Mouse (Mus musculus) lung, embryonic 15.5 days (tissue): ENCODE measurements around the gene Tmc2. TPM values are rescaled to one million over a fixed set of nuclear protein-coding genes. Genes with fewer than 3 reads are reported as not detected.
A peak's percentile ranks its signal among the peaks of the same experiment; 100 is the strongest.

ENCODE experiments used
- ATAC-seq: fragments of 200-750 bp; cut with Nextera tagmentation; 2 replicates; pipeline ENCODE4 v1.8.0; 2017; ENCODE audit warnings: moderate number of reproducible peaks, borderline replicate concordance; ENCODE audit not compliant: low FRiP score, low TSS enrichment; ENCODE audit errors: extremely low read depth
- H3K27ac ChIP-seq: fragments of 300-500 bp; sonication (generic); 2 replicates; pipeline ENCODE4 v1.5.1; 2015; ENCODE audit warnings: moderate library complexity, mild to moderate bottlenecking, inconsistent platforms
- H3K27me3 ChIP-seq: fragments of 300-500 bp; sonication (generic); 2 replicates; pipeline ENCODE4 v1.6.1; 2015; ENCODE audit warnings: inconsistent platforms
- H3K36me3 ChIP-seq: fragments of 300-500 bp; sonication (generic); 2 replicates; pipeline ENCODE4 v1.6.1; 2015; ENCODE audit warnings: inconsistent platforms
- H3K4me1 ChIP-seq: fragments of 300-500 bp; sonication (generic); 2 replicates; pipeline ENCODE4 v1.6.1; 2015; ENCODE audit warnings: inconsistent platforms
- H3K4me2 ChIP-seq: fragments of 300-500 bp; sonication (generic); 2 replicates; pipeline ENCODE4 v1.6.1; 2015; ENCODE audit warnings: inconsistent platforms, mild to moderate bottlenecking, moderate library complexity
- H3K4me3 ChIP-seq: fragments of 300-500 bp; sonication (generic); 2 replicates; pipeline ENCODE4 v1.5.1; 2015; ENCODE audit warnings: mild to moderate bottlenecking, inconsistent platforms
- H3K9ac ChIP-seq: fragments of 300-500 bp; sonication (generic); 2 replicates; pipeline ENCODE4 v1.6.1; 2015; ENCODE audit warnings: inconsistent platforms
- H3K9me3 ChIP-seq: fragments of 300-500 bp; sonication (generic); 2 replicates; pipeline ENCODE4 v1.6.1; 2016; ENCODE audit warnings: inconsistent platforms
- WGBS: fragments of 180-500 bp; shearing (Covaris S2); methylation state at CpG from one replicate; pipeline ENCODE4 v1.1.7; 2015; 5-methylcytosine and 5-hydroxymethylcytosine counted together
- polyA plus RNA-seq: library from polyadenylated mRNA; unstranded; fragments of >200 nt; fragmentation: Nextera tagmentation; extraction: Ambion mirVana; gene quantifications from 2 replicates; pipeline ENCODE4 v1.2.1, GENCODE M21; 2015

Tmc2 gene
- polyA plus RNA-seq, 1 experiment from 2014 or later, result not detected

DNA sequence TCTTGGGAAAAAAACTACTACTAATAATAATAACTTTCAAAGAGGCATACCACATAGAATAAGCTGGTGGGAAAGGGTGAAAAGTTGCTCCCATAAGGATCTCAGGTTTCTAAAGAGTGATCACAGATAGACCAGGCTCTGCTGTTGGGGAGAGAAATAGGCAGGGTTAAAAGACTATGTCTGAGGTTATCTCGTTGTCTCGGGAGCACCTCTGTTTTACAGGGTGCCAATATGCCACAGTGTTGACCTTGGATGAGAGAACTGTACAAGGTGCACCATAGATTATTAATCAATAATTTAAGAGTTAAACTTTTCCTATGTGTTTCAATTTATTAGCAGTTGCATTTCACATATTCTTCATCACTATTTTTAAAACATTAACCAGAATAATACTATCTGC lies 66.9 kb downstream of the Tmc2 start:
- no peak for ATAC-seq
- no peak overlapping the region for H3K27ac ChIP-seq
- 74% methylated on average over 2 of the region's 2 CpGs for WGBS
- no peak overlapping the region for H3K4me2 ChIP-seq
- H3K9me3 ChIP-seq, result no peaks in the 10 kb centered on the region
- no peak overlapping the region for H3K9ac ChIP-seq
- H3K36me3 ChIP-seq, result no peaks in the 10 kb centered on the region
- H3K27me3 ChIP-seq, result no peaks in the 10 kb centered on the region
- no peak overlapping the region for H3K4me3 ChIP-seq
- no peaks in the 10 kb centered on the region for H3K4me1 ChIP-seq

DNA sequence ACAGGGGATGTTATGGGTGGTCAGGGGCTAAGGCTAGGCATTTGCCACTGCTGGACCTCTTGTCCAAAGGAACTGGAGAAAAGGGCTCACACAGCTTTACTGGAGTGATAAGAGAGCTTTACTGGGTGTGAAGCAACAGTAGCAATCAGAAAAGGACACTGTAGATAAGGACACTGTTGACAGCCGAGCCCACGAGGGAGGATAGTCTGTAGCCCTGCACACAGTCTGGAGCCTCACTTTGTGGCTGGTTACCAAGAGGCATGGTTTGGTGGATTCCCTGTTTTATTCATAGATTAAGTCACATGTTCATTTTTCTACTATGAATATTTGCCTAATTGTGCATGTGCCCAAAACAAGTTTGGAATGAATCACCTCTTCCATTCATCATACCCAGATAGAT lies 67.4 kb downstream of the Tmc2 start:
- Histone ChIP-seq H3K36me3 (no peaks in the 10 kb centered on the region), H3K9me3 (no peaks in the 10 kb centered on the region), H3K4me1 (no peaks in the 10 kb centered on the region), H3K4me3 (no peak overlapping the region), H3K9ac (no peak overlapping the region), H3K27me3 (no peaks in the 10 kb centered on the region), H3K4me2 (no peak overlapping the region), H3K27ac (no peak overlapping the region)
- 35% methylated on average over 2 of the region's 2 CpGs for WGBS
- ATAC-seq, result no peak

DNA sequence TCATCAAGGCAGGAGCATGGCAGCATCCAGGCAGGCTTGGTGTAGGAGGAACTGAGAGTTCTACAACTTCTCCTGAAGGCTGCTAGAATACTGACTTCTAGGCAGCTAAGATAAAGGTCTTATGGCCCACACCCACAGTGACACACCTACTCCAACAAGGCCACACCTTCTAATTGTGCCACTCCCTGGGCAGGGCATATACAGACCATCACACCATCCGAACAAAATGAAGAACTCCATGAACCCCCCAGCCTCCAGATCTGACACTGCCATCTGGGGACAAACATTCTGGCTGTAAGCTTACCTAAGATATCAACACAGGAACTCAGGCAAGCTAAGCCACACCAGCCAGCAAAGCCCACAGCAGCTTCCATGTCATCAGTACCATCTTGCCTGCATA lies 70.5 kb downstream of the Tmc2 start:
- Histone ChIP-seq H3K9ac (no peak overlapping the region), H3K27ac (no peak overlapping the region), H3K4me1 (no peaks in the 10 kb centered on the region), H3K27me3 (no peaks in the 10 kb centered on the region), H3K4me3 (no peak overlapping the region), H3K4me2 (no peak overlapping the region), H3K9me3 (no peaks in the 10 kb centered on the region), H3K36me3 (no peaks in the 10 kb centered on the region)
- 88% methylated on average over 1 of the region's 1 CpGs for WGBS
- no peak for ATAC-seq

DNA sequence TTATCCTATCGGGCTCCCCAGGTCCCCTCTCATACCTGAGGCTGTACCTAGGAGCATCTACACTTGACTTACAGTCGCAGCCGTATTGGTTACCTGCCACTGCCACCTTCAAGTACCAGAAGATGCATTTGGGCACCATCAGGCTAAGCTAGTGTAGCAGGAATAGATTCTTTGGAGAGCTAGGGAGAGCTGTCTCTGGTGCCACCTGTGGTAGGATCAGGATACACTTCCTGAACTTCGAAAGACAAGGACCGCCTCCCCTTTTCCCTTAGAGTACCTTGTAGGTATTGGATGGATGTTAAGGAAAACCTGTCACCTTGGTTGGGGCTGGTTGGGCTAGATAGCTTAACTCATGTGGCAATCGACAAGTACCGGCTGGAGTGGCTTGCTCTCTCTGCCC lies 73.1 kb downstream of the Tmc2 start:
- Histone ChIP-seq H3K4me2 (no peak overlapping the region), H3K9me3 (no peaks in the 10 kb centered on the region), H3K4me3 (no peak overlapping the region), H3K36me3 (no peaks in the 10 kb centered on the region), H3K27ac (no peak overlapping the region), H3K27me3 (no peaks in the 10 kb centered on the region), H3K4me1 (no peaks in the 10 kb centered on the region), H3K9ac (no peak overlapping the region)
- ATAC-seq, result no peak
- 59% methylated on average over 7 of the region's 7 CpGs for WGBS

DNA sequence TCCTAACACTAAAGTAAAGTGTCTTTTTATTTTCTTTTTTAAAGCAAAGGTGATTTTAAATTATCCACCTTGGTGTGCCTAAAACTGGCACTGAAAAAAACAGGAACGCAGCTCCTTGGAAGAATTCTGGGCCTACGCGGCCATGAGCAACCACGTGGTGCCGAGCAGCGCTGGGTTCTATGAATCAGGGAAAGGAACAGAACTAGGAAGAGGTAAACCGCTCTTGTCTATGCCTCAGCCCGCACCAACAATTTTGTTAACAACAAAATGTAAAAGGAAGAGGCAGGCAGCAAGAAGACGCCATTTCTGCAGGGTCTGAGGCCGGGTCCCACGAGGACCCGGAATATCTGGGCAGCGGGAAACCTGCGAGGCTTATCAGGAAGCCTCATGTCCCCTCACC lies 78.7 kb downstream of the Tmc2 start:
- ATAC-seq, result peak; percentile 19; the same call in 1 of the 2 replicates
- 1% methylated on average over 14 of the region's 14 CpGs for WGBS

DNA sequence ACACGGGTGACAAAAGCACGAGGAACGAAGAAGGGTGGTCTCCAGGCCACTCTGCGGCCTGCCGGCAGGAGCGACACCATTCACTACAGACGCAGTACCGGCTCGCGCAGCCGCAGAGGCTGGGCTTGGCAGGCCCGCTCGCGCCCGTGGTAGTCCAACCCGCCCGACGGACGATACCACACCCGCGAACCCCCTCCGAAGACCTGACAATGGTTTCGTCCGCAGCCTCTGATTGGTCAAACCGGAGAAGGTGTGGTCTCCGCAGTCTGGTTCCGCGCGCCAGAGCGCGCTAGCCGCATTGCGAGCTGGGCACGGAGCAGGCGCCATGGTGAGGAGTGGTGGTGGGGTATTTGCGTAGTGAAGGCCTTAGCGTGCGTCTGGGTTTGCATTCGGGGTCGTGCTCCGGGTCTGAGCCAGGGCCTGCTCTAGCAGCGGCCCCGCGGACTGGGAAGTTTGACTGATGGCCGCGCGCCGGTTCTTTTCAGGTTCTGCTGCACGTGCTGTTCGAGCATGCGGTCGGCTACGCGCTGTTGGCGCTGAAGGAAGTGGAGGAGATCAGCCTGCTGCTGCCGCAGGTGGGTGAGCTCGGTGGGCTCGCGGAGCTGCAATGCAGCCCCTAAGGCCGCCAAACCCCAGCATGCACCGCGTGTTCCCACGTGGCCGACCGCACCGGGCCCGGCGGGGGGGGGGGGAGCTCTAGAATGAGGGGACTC lies 79.3 kb downstream of the Tmc2 start, which contains the start of gene Nop56:
TSS of gene Nop56 (plus strand) at position 282 of the 713 bp plus-strand sequence.
- Histone ChIP-seq H3K9me3 (no peaks in the 10 kb centered on the region), H3K9ac (peak within 1 kb of the TSS; percentile 92), H3K27ac (peak within 1 kb of the TSS; percentile 89), H3K27me3 (no peaks in the 10 kb centered on the region), H3K4me3 (peak within 1 kb of the TSS; percentile 92), H3K36me3 (peaks cover 36% of the 10 kb centered on the region), H3K4me1 (peaks cover 26% of the 10 kb centered on the region), H3K4me2 (peak within 1 kb of the TSS; percentile 73)
- WGBS, result under 1% methylated on average over 68 of the region's 68 CpGs
- peak; percentile 98 for ATAC-seq

More for the DNA sequence above, 78.7 kb downstream of the Tmc2 start:
- H3K9me3 ChIP-seq, result no peaks in the 10 kb centered on the region
- H3K4me3 ChIP-seq, result peak overlapping the region; percentile 92
- H3K27me3 ChIP-seq, result no peaks in the 10 kb centered on the region
- peaks cover 26% of the 10 kb centered on the region for H3K4me1 ChIP-seq
- H3K9ac ChIP-seq, result peak overlapping the region; percentile 64
- peaks cover 34% of the 10 kb centered on the region for H3K36me3 ChIP-seq
- peak overlapping the region; percentile 60 for H3K27ac ChIP-seq
- H3K4me2 ChIP-seq, result peak overlapping the region; percentile 73

DNA sequence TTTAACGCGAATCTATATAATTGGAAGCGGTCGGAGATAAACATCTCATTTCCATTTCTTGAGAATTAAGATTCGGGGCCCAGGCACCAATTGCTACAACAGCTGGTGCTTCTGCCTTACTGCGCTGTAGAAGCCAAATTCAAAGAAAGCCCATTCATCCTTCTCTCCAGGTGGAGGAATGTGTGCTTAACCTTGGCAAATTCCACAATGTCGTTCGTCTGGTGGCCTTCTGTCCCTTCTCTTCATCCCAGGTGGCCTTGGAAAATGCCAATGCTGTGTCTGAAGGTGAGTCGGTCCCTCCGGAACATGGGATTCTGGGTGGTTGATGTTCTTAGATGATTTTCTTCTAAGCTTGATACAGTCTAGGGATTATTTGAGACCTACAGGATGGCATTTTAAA lies 79.9 kb downstream of the Tmc2 start:
- Histone ChIP-seq H3K27me3 (no peaks in the 10 kb centered on the region), H3K4me1 (peaks cover 26% of the 10 kb centered on the region), H3K9ac (peak overlapping the region; percentile 92), H3K4me3 (peak overlapping the region; percentile 92), H3K27ac (peak overlapping the region; percentile 89), H3K4me2 (peak overlapping the region; percentile 73), H3K9me3 (no peaks in the 10 kb centered on the region), H3K36me3 (peaks cover 42% of the 10 kb centered on the region)
- under 1% methylated on average over 10 of the region's 10 CpGs for WGBS
- ATAC-seq, result no peak

DNA sequence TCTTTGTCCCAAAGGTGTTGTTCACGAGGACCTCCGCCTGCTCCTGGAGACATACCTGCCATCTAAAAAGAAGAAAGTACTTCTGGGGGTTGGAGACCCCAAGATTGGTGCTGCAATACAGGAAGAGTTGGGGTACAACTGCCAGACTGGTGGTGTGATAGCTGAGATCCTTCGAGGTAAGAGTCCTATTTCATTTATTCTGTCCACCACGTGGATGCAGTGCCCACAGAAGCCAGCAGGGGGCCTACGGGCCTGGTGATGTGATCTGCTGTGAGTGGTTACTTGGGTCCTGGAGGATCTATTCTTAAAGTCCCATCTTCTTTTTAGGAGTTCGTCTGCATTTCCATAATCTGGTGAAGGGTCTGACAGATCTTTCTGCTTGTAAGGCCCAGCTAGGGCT lies 80.7 kb downstream of the Tmc2 start:
- H3K36me3 ChIP-seq, result peaks cover 50% of the 10 kb centered on the region

DNA sequence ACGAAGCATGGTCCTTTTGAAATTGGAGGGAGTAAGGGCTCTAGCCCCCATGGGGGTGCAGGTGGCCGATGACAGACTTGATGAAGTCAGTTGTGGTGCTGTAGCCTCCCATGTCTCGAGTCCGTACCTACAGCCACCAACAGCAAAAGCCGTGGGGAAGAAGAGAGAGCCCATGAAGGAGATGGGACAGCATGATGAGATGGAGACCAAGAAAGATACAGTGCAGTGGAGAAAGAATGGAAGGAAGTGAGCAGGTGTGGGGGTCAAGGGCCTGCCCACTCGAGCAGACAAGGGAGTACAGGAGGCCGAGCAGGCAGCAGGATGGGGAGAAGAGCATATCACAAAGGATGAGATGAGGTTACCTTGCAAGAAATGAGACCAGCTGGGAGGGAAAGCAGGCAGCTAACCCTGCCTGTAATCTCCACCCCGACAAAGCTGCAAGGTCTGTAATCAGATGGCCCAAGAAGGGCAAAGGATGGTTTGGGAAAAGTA lies 84.7 kb downstream of the Tmc2 start:
- no peak for ATAC-seq
- Histone ChIP-seq H3K4me3 (no peak overlapping the region), H3K4me2 (no peak overlapping the region), H3K9ac (no peak overlapping the region), H3K27me3 (no peaks in the 10 kb centered on the region), H3K27ac (no peak overlapping the region), H3K36me3 (peaks cover 60% of the 10 kb centered on the region), H3K4me1 (peaks cover 33% of the 10 kb centered on the region), H3K9me3 (no peaks in the 10 kb centered on the region)
- 36% methylated on average over 8 of the region's 8 CpGs for WGBS

More for the DNA sequence above, 80.7 kb downstream of the Tmc2 start:
- Histone ChIP-seq H3K9me3 (no peaks in the 10 kb centered on the region), H3K27ac (no peak overlapping the region), H3K4me2 (peak overlapping the region; percentile 73), H3K4me3 (peak overlapping the region; percentile 92), H3K9ac (peak overlapping the region; percentile 92; the same call in 1 of the 2 replicates), H3K4me1 (peaks cover 26% of the 10 kb centered on the region), H3K27me3 (no peaks in the 10 kb centered on the region)
- no peak for ATAC-seq
- WGBS, result 36% methylated on average over 6 of the region's 6 CpGs

DNA sequence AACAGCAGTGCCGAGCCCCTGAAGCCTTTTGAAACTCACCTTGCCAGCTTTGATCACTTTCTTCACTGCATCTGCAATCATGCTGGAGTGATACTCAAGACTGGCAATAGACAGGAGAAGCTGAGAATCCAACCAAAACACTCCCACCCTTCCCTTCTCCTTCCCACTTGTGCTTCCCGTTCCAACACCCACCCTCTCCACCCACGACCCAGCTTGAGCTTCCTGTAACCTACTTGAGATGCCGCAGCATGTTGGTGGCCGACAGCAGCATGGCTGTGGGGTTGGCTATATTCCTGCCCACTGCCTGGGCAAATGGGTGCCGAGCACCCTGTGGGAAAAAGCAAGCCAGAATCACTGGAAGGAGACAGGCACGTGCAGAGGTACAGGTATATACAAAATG lies 85.2 kb downstream of the Tmc2 start:
- no peaks in the 10 kb centered on the region for H3K27me3 ChIP-seq
- WGBS, result 42% methylated on average over 7 of the region's 7 CpGs
- peaks cover 60% of the 10 kb centered on the region for H3K36me3 ChIP-seq
- H3K4me1 ChIP-seq, result peaks cover 34% of the 10 kb centered on the region
- H3K27ac ChIP-seq, result no peak overlapping the region
- no peak overlapping the region for H3K4me2 ChIP-seq
- H3K9me3 ChIP-seq, result no peaks in the 10 kb centered on the region
- ATAC-seq, result no peak
- H3K4me3 ChIP-seq, result no peak overlapping the region
- no peak overlapping the region for H3K9ac ChIP-seq

DNA sequence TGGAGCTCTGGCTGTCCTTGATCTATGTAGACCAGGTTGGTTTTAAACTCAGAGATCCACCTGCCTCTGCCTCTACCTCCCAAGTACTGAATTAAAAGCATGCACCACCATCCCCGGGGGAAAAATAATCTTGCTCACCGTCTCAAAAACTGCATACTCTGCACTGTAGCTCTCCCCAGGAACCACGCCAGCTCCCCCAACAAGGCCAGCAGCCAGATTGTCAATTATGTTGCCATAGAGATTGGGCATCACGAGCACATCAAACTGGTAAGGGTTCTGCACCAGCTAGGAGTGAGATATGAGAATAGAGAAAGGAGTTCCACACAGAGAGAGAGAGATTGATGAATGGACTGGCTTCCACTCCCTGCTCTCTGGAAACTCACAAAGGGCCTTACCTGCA lies 85.8 kb downstream of the Tmc2 start:
- Histone ChIP-seq H3K27ac (no peak overlapping the region), H3K4me1 (peaks cover 28% of the 10 kb centered on the region), H3K27me3 (no peaks in the 10 kb centered on the region), H3K4me3 (no peak overlapping the region), H3K9ac (no peak overlapping the region), H3K4me2 (no peak overlapping the region), H3K36me3 (peaks cover 55% of the 10 kb centered on the region), H3K9me3 (no peaks in the 10 kb centered on the region)
- no peak for ATAC-seq
- WGBS, result 57% methylated on average over 4 of the region's 4 CpGs

DNA sequence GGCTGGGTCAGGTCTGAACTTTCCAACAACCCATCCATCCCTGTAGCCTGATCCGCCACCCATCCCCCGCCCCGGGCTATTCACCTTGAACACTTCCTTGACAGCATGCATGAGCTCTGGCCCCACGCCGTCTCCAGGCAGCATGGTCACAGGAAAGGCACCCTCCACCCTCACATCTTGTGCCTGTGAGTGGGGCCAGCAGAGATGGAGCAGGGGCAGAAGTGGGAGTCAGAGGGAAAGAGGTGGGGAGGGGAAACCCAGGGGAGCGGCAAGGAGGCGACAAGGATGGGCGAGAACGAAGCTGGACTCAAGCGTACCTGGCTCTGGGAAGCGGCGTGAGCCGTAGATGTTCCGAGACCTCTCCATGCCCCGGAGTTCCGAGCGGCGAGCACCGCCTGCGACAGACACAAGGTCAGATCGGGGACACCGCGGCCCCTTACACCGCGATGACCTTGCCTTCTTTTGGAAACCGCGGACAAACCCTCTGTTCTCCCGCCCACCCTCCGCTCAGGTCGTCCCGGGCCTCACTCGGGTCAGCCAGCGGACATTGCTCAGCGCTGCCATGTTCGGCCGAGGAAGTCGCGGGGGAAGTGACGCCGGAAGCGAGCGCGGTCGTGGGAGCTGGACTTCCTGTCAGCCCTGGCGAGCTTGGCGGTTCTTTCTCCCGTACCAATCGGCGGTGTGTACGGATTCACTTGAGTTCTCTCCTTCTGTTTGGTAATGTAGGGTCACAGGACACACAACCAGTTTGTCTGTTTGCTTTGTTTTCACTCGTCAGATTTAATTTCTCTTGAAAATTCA lies 89.1 kb downstream of the Tmc2 start, which contains the start of gene Idh3b:
TSS of gene Idh3b (minus strand) at position 694 of the 801 bp plus-strand sequence.
- Histone ChIP-seq H3K9ac (peak within 1 kb of the TSS; percentile 85), H3K4me3 (peak within 1 kb of the TSS; percentile 83), H3K27me3 (no peaks in the 10 kb centered on the region), H3K4me2 (peak within 1 kb of the TSS; percentile 87), H3K36me3 (peaks cover 26% of the 10 kb centered on the region), H3K4me1 (peaks cover 12% of the 10 kb centered on the region), H3K27ac (peak within 1 kb of the TSS; percentile 57), H3K9me3 (no peaks in the 10 kb centered on the region)
- WGBS, result under 1% methylated on average over 51 of the region's 51 CpGs
- ATAC-seq, result peak; percentile 91
